Mouse (Mus musculus): Measurements from ENCODE around the gene Gm5741.
A peak's percentile ranks its signal among the peaks of the same experiment; 100 is the strongest.

The Gm5741 gene

GRCm38 (mm10) chr8:85021514-85022055 lies 46.2 kb downstream of the Gm5741 start:
- Histone ChIP-seq H3K9me3 (ENCODE audit: low read length) (no peaks in the 10 kb centered on the region), H3K4me1 (replicated peaks; ENCODE audit: low read depth, low read length) (peaks cover 84% of the 10 kb centered on the region), H3K36me3 (ENCODE audit: insufficient read depth, low read length) (peaks cover 75% of the 10 kb centered on the region), H3K4me3 (replicated peaks; ENCODE audit: low read length) (peak overlapping the region; percentile 29; the same call in 1 of the 2 replicates), H3K27me3 (ENCODE audit: insufficient read depth, low read length) (no peaks in the 10 kb centered on the region)
- peak; percentile 32 for TF ChIP-seq CTCF (conservative IDR thresholded peaks at IDR 0.05; ENCODE audit: low read length)
- no peak for TF ChIP-seq NANOG (IDR thresholded peaks at IDR 0.05; ENCODE audit: borderline replicate concordance, low read length)
